Mouse (Mus musculus) megakaryocyte progenitor cell, adult 5-6 weeks (primary cell): Measurements from ENCODE around the gene Brca1. TPM values are rescaled to one million over a fixed set of nuclear protein-coding genes. Genes with fewer than 3 reads are reported as not detected.
"Not testable (repeated sequence)": the region's sequence is repeated elsewhere in the genome, so short reads cannot be mapped to it uniquely, and the experiment has no call there.

Experiments used
- ATAC-seq: replicated peaks from 2 replicates; pipeline ENCODE4 v1.8.0; 2016; ENCODE audit warnings: mild to moderate bottlenecking, moderate TSS enrichment, inconsistent platforms; ENCODE audit not compliant: poor library complexity
- total RNA-seq, 2 experiments: library from RNA; stranded (forward) in 1 of 2; stranded (reverse) in 1 of 2; fragments of 157-497, 149-512 nt in 1 of 2; fragments of 200-1000 nt in 1 of 2; gene quantifications; 2 replicates each; pipeline versions ENCODE4 v1.2.3 to v1.2.4; 2015 to 2017

The Brca1 gene
- total RNA-seq, 2 experiments from 2014 or later, result 31.4 to 36.0 TPM

- no peak for ATAC-seq
Observed at GRCm38 (mm10) chr11:101544132-101544531, 7.6 kb downstream of the Brca1 start.

- 0 out of 2 replicates have a peak, but pooled peaks have one; percentile 23 for ATAC-seq
Observed at GRCm38 (mm10) chr11:101543533-101543932, 8.2 kb downstream of the Brca1 start.

GRCm38 (mm10) chr11:101526686-101527085 is 25.1 kb downstream of the Brca1 start:
- ATAC-seq, result no peak

GRCm38 (mm10) chr11:101525936-101526595 is 25.7 kb downstream of the Brca1 start:
- ATAC-seq, result no peak

GRCm38 (mm10) chr11:101525056-101525455 is 26.7 kb downstream of the Brca1 start:
- no peak for ATAC-seq

- no peak for ATAC-seq
Observed at GRCm38 (mm10) chr11:101524446-101524845, 27.3 kb downstream of the Brca1 start.

- ATAC-seq, result no peak
Observed at GRCm38 (mm10) chr11:101519364-101519763, 32.4 kb downstream of the Brca1 start.

GRCm38 (mm10) chr11:101518937-101519336 is 32.8 kb downstream of the Brca1 start:
- ATAC-seq, result no peak

GRCm38 (mm10) chr11:101507090-101507489 is 44.7 kb downstream of the Brca1 start:
- no peak for ATAC-seq

GRCm38 (mm10) chr11:101506269-101506780 is 45.4 kb downstream of the Brca1 start:
- ATAC-seq, result no peak

GRCm38 (mm10) chr11:101486126-101486525 is 65.6 kb downstream of the Brca1 start:
- 0 out of 2 replicates have a peak, but pooled peaks have one; percentile 2 for ATAC-seq

GRCm38 (mm10) chr11:101485509-101486028 is 66.2 kb downstream of the Brca1 start:
- peak; percentile 95 for ATAC-seq

- ATAC-seq, result 0 out of 2 replicates have a peak, but pooled peaks have one; percentile 27
Observed at GRCm38 (mm10) chr11:101484814-101485213, 66.9 kb downstream of the Brca1 start.

- ATAC-seq, result no peak
Observed at GRCm38 (mm10) chr11:101484245-101484644, 67.5 kb downstream of the Brca1 start.

GRCm38 (mm10) chr11:101483804-101484203 is 68.0 kb downstream of the Brca1 start:
- ATAC-seq, result no peak

- ATAC-seq, result no peak
Observed at GRCm38 (mm10) chr11:101480912-101481311, 70.8 kb downstream of the Brca1 start.

GRCm38 (mm10) chr11:101479171-101479635 is 72.6 kb downstream of the Brca1 start:
- ATAC-seq, result no peak

- ATAC-seq, result no peak
Observed at GRCm38 (mm10) chr11:101477552-101478211, 74.1 kb downstream of the Brca1 start.

- ATAC-seq, result no peak
Observed at GRCm38 (mm10) chr11:101477194-101477551, 74.6 kb downstream of the Brca1 start.

GRCm38 (mm10) chr11:101476361-101476760 is 75.4 kb downstream of the Brca1 start:
- not testable (repeated sequence) for ATAC-seq

- no peak for ATAC-seq
Observed at GRCm38 (mm10) chr11:101474298-101474697, 77.5 kb downstream of the Brca1 start.

- not testable (repeated sequence) for ATAC-seq
Observed at GRCm38 (mm10) chr11:101473686-101474085, 78.1 kb downstream of the Brca1 start.
